Mouse (Mus musculus): ENCODE measurements at regions not wholly inside any gene's neighbourhood (a gene's known extent, or its start where the extent isn't known, plus 50 kb on each side); places are given as distances from the start of the nearest gene placed in this dataset.

- TF ChIP-seq EP300 (IDR thresholded peaks at IDR 0.05) (no peak), CTCF (IDR thresholded peaks at IDR 0.05) (no peak)
Observed at GRCm38 (mm10) chr5:120297190-120297589, 134.3 kb upstream of the Lhx5 start.
